Comparison of ENCODE assay signal across 10 mouse cellular contexts in the genomic region with DNA sequence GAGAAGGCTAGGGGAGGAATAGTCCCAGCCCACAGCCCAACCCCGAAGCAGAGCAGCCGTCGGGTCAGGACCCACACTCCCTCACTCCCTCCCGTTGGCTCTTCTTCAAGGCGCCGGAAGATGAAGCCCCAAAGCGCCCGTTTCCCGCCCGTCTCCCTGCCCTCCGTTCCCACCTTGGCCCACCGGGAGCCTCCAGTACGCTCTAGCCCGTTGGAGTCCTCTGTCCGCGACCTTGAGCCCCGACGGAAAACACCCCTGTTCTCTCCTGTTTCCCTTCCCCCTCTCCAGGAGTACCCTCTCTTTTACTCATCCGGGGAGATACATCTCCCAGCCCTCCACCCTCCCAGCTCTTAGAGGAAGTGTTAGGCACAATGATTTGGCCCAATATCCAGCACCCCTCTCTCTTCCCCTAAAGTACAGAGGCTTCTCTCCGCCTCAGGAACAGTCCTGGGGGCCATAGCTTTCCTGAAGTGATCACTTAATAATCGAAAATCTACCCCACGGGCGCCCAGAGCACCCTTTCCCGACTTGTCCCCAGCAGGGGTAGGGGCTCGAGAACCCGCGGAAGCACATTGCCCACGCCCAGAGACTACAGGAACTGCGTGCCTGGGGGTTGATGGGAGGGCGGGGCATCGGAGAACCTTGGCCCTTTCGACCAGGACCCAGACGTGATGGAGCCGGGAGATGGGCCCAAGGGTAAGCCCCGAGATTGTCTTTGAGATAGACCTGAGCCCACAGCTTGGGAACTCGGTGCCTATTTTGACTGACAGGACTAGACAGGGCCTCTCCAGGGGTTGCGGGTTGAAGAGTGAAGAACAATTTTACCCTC. TPM values are rescaled to one million over a fixed set of nuclear protein-coding genes. Genes with fewer than 3 reads are reported as not detected.
A peak's percentile ranks its signal among the peaks of the same experiment; 100 is the strongest.
DNase-seq lines count a peak whose midpoint lies in the region; ATAC-seq and TF ChIP-seq lines count a peak whose summit lies in the region.
"Had no signal": no experiment of that assay in that cellular context is flagged by ENCODE, and none has a peak within 500 bp of the region (broad histone marks: within the 10 kb centered on the region; RNA-seq: fewer than 3 reads in every experiment).

No protein-coding gene starts in this region.

- peaks cover 10% of the 10 kb centered on the region for H3K4me1 ChIP-seq in heart, embryonic 11.5 days (ENCODE audit: control insufficient read depth, insufficient read depth, low read length)
- H3K4me1 ChIP-seq in CH12.LX (ENCODE audit: control insufficient read depth in 1 of 2, insufficient read depth in 2 of 2), result peaks cover 10 to 34% of the 10 kb centered on the region in 2 experiments
- H3K4me1 ChIP-seq in forebrain, embryonic 11.5 days (replicated peaks; ENCODE audit: control insufficient read depth, insufficient read depth, low read length), result peaks cover 17% of the 10 kb centered on the region; the same call in 1 of the 2 replicates
- H3K4me1 ChIP-seq in liver, embryonic 13.5 days (replicated peaks), result peaks cover 40% of the 10 kb centered on the region

- H3K4me2 ChIP-seq in heart, embryonic 11.5 days, result peak overlapping the region; percentile 95
- H3K4me2 ChIP-seq in CH12.LX (ENCODE audit: insufficient read depth, low read depth, poor library complexity, severe bottlenecking), result peak overlapping the region; percentile 87
- peak overlapping the region; percentile 92 for H3K4me2 ChIP-seq in forebrain, embryonic 11.5 days (ENCODE audit: low read depth, low read length, severe bottlenecking)
- peak overlapping the region; percentile 83 for H3K4me2 ChIP-seq in liver, embryonic 13.5 days

- H3K4me3 ChIP-seq in heart, embryonic 11.5 days (ENCODE audit: low read depth, low read length), result peak overlapping the region; percentile 53
- H3K4me3 ChIP-seq in CH12.LX (replicated peaks in 1 of 3; ENCODE audit: low read depth in 2 of 3, low read length in 2 of 3, poor library complexity in 1 of 3), result peak overlapping the region; percentile 68 to 70 (median 69)
- peak overlapping the region; percentile 53 for H3K4me3 ChIP-seq in forebrain, embryonic 11.5 days (ENCODE audit: low read depth, low read length)
- H3K4me3 ChIP-seq in liver, embryonic 13.5 days (replicated peaks), result peak overlapping the region; percentile 56

- in situ Hi-C loops in CH12.LX (cut with MboI; ENCODE audit: low pct_ligation_motif_present, low pct_unique_long_range_greater_than_20kb, low sequenced_read_pairs), result loop anchor here (10.0 kb wide), 1 partner anchor 148 kb away; no protein-coding TSS in a partner anchor

- H3K27ac ChIP-seq in heart, embryonic 11.5 days (ENCODE audit: low read depth, low read length), result no peak overlapping the region
- H3K27ac ChIP-seq in CH12.LX (ENCODE audit: insufficient read depth, low read depth), result no peak overlapping the region
- no peak overlapping the region for H3K27ac ChIP-seq in forebrain, embryonic 11.5 days (ENCODE audit: low read depth, low read length)
- no peak overlapping the region for H3K27ac ChIP-seq in liver, embryonic 13.5 days

- H3K36me3 ChIP-seq in heart, embryonic 11.5 days (ENCODE audit: control insufficient read depth, insufficient read depth, low read length), result 0 out of 2 replicates have a peak, but pooled peaks cover 2% of the 10 kb centered on the region
- peaks cover 10 to 58% of the 10 kb centered on the region in 2 experiments for H3K36me3 ChIP-seq in CH12.LX (replicated peaks in 1 of 2; ENCODE audit: control insufficient read depth in 1 of 2, insufficient read depth in 1 of 2, low read length in 1 of 2)
- no peaks in the 10 kb centered on the region for H3K36me3 ChIP-seq in forebrain, embryonic 11.5 days (ENCODE audit: control insufficient read depth, insufficient read depth, low read length)
- H3K36me3 ChIP-seq in liver, embryonic 13.5 days, result peaks cover 10% of the 10 kb centered on the region

- peaks cover 43% of the 10 kb centered on the region for H3K27me3 ChIP-seq in heart, embryonic 11.5 days (ENCODE audit: control insufficient read depth, insufficient read depth, low read length)
- no peaks in the 10 kb centered on the region for H3K27me3 ChIP-seq in CH12.LX (replicated peaks)
- peaks cover 47% of the 10 kb centered on the region for H3K27me3 ChIP-seq in forebrain, embryonic 11.5 days (ENCODE audit: control insufficient read depth, insufficient read depth, low read length)
- peaks cover 70% of the 10 kb centered on the region for H3K27me3 ChIP-seq in liver, embryonic 13.5 days

- ATAC-seq in heart, embryonic 11.5 days (replicated peaks; ENCODE audit: insufficient number of reproducible peaks, low FRiP score, low TSS enrichment), result no peak
- ATAC-seq in forebrain, embryonic 11.5 days (replicated peaks; ENCODE audit: low FRiP score), result no peak
- ATAC-seq in liver, embryonic 13.5 days (ENCODE audit: low read depth), result no peak
- ATAC-seq in erythroid progenitor cell, adult 5-6 weeks (replicated peaks; ENCODE audit: low FRiP score, poor library complexity, severe bottlenecking), result no peak

- WGBS in heart, embryonic 11.5 days (ENCODE audit: insufficient replicate concordance), result 3% methylated on average over 37 of the region's 37 CpGs
- WGBS in forebrain, embryonic 11.5 days, result 4% methylated on average over 37 of the region's 37 CpGs
- WGBS in liver, embryonic 13.5 days (ENCODE audit: insufficient replicate concordance), result 2% methylated on average over 37 of the region's 37 CpGs

- H3K9me3 ChIP-seq in heart, embryonic 11.5 days (replicated peaks; ENCODE audit: control insufficient read depth, low read length), result no peaks in the 10 kb centered on the region
- H3K9me3 ChIP-seq in CH12.LX (replicated peaks; ENCODE audit: low read length), result no peaks in the 10 kb centered on the region
- H3K9me3 ChIP-seq in forebrain, embryonic 11.5 days (ENCODE audit: control insufficient read depth, low read length), result no peaks in the 10 kb centered on the region
- H3K9me3 ChIP-seq in liver, embryonic 13.5 days (replicated peaks), result no peaks in the 10 kb centered on the region

- no peak for TF ChIP-seq RAD21 in CH12.LX (IDR thresholded peaks at IDR 0.05; ENCODE audit: low read depth, low read length)

- peak; percentile 75 for TF ChIP-seq POLR2A in CH12.LX (IDR thresholded peaks at IDR 0.05; ENCODE audit: low read depth, low read length)

- no peak overlapping the region for H3K9ac ChIP-seq in heart, embryonic 11.5 days (ENCODE audit: low read depth, low read length)
- peak overlapping the region; percentile 45 for H3K9ac ChIP-seq in CH12.LX (ENCODE audit: insufficient read depth, low read depth)
- no peak overlapping the region; the same call in 1 of the 2 replicates for H3K9ac ChIP-seq in forebrain, embryonic 11.5 days (ENCODE audit: low read length)
- H3K9ac ChIP-seq in liver, embryonic 13.5 days, result no peak overlapping the region

- TF ChIP-seq CTCF in CH12.LX (conservative IDR thresholded peaks at IDR 0.05 in 1 of 2, IDR thresholded peaks at IDR 0.05 in 1 of 2; ENCODE audit: low read depth in 2 of 2, low read length in 2 of 2), result no peak

- no peak for DNase-seq in heart, postnatal 4 days
- peak; percentile 75 for DNase-seq in CH12.LX (ENCODE audit: extremely low read depth)
- peak; percentile 65 for DNase-seq in forebrain, embryonic 11.5 days (ENCODE audit: low spot score)
- DNase-seq in liver, embryonic 13.5 days, result no peak
- DNase-seq in frontal cortex, adult 2 months (ENCODE audit: extremely low spot score in 1 of 2, low spot score in 1 of 2), result no peak
- no peak for DNase-seq in left cerebral cortex, adult 11 months (ENCODE audit: low spot score)

- TF ChIP-seq EP300 in CH12.LX (IDR thresholded peaks at IDR 0.05; ENCODE audit: low read length), result no peak

- dilution Hi-C loops in CH12.LX (cut with MboI; ENCODE audit: extremely low pct_ligation_motif_present, extremely low pct_unique_long_range_greater_than_20kb, low sequenced_read_pairs), result no loop called here

- no peaks in the 10 kb centered on the region; the same call in 1 of the 2 replicates for H3K79me2 ChIP-seq in CH12.LX (replicated peaks; ENCODE audit: control insufficient read depth, extremely low read depth, insufficient read depth, poor library complexity, severe bottlenecking)

RNA-seq across cellular contexts. Expression of a gene that starts 4.2 kb away (rescaled TPM):
- polyA plus RNA-seq in heart, embryonic 11.5 days (2014; fragmentation: Nextera tagmentation; extraction: Ambion mirVana), result not detected in 2 replicates
- total RNA-seq in heart, postnatal 4 days (2021), result not detected
- total RNA-seq in CH12.LX (2012; rRNA removed) (13.9 and 15.1 TPM in 2 replicates), CH12.LX (2014; rRNA removed) (9.2 and 10.0 TPM in 2 replicates)
- 10.4 and 14.4 TPM in 2 replicates for polyA plus RNA-seq in CH12.LX (2012; ENCODE audit: insufficient read length, low read depth)
- 0.47 and 0.56 TPM in 2 replicates for polyA plus RNA-seq in forebrain, embryonic 11.5 days (2014; fragmentation: Nextera tagmentation; extraction: Ambion mirVana)
- 0.07 and 0.09 TPM in 2 replicates for polyA plus RNA-seq in liver, embryonic 13.5 days (2015; fragmentation: Nextera tagmentation; extraction: Ambion mirVana)
- polyA plus RNA-seq in frontal cortex, adult 2 months (2012; rRNA removed), result 36.1 and 39.2 TPM in 2 replicates
- 1.3 TPM in 1 of 2 replicates, not detected in the other for total RNA-seq in erythroid progenitor cell, adult 5-6 weeks (2015; ENCODE audit: low replicate concordance)
- not detected in 2 replicates for total RNA-seq in erythroid progenitor cell, adult 5-6 weeks (2017; ENCODE audit: low replicate concordance)
- polyA plus RNA-seq: Patski had no signal

RNA-seq across cellular contexts. Expression of a gene that starts 9.3 kb away (rescaled TPM):
- polyA plus RNA-seq in heart, embryonic 11.5 days (2014; fragmentation: Nextera tagmentation; extraction: Ambion mirVana), result 842 and 965 TPM in 2 replicates
- total RNA-seq in heart, postnatal 4 days (2021), result 100 to 1,000 TPM; 102 to 110 TPM
- total RNA-seq in CH12.LX (2012; rRNA removed) (0.25 and 0.38 TPM in 2 replicates), CH12.LX (2014; rRNA removed) (0.34 TPM in 1 of 2 replicates, not detected in the other)
- 2.4 and 3.1 TPM in 2 replicates for polyA plus RNA-seq in CH12.LX (2012; ENCODE audit: insufficient read length, low read depth)
- 1,095 and 1,130 TPM in 2 replicates for polyA plus RNA-seq in forebrain, embryonic 11.5 days (2014; fragmentation: Nextera tagmentation; extraction: Ambion mirVana)
- polyA plus RNA-seq in liver, embryonic 13.5 days (2015; fragmentation: Nextera tagmentation; extraction: Ambion mirVana), result 50.1 and 52.2 TPM in 2 replicates
- polyA plus RNA-seq in frontal cortex, adult 2 months (2012; rRNA removed), result 53.6 and 61.5 TPM in 2 replicates
- total RNA-seq in erythroid progenitor cell, adult 5-6 weeks (2015; ENCODE audit: low replicate concordance), result not detected in 2 replicates
- total RNA-seq in erythroid progenitor cell, adult 5-6 weeks (2017; ENCODE audit: low replicate concordance), result not detected in 2 replicates

RNA-seq across cellular contexts. Expression of a gene that starts 22.7 kb away (rescaled TPM):
- polyA plus RNA-seq in heart, embryonic 11.5 days (2014; fragmentation: Nextera tagmentation; extraction: Ambion mirVana), result 1.8 and 2.8 TPM in 2 replicates
- total RNA-seq in heart, postnatal 4 days (2021), result not detected
- total RNA-seq in CH12.LX (2012; rRNA removed) (0.25 TPM in 2 replicates), CH12.LX (2014; rRNA removed) (not detected in 2 replicates)
- polyA plus RNA-seq in CH12.LX (2012; ENCODE audit: insufficient read length, low read depth), result 3.8 TPM in 2 replicates
- 0.36 and 0.90 TPM in 2 replicates for polyA plus RNA-seq in forebrain, embryonic 11.5 days (2014; fragmentation: Nextera tagmentation; extraction: Ambion mirVana)
- 0.80 and 0.89 TPM in 2 replicates for polyA plus RNA-seq in liver, embryonic 13.5 days (2015; fragmentation: Nextera tagmentation; extraction: Ambion mirVana)
- polyA plus RNA-seq in frontal cortex, adult 2 months (2012; rRNA removed), result 0.04 and 0.12 TPM in 2 replicates
- total RNA-seq in erythroid progenitor cell, adult 5-6 weeks (2015; ENCODE audit: low replicate concordance), result not detected in 2 replicates
- 0.13 TPM in 1 of 2 replicates, not detected in the other for total RNA-seq in erythroid progenitor cell, adult 5-6 weeks (2017; ENCODE audit: low replicate concordance)
- polyA plus RNA-seq: large intestine, adult 2 months had no signal

RNA-seq across cellular contexts. Expression of a gene that starts 52.9 kb away (rescaled TPM):
- 42.1 and 49.6 TPM in 2 replicates for polyA plus RNA-seq in heart, embryonic 11.5 days (2014; fragmentation: Nextera tagmentation; extraction: Ambion mirVana)
- 10 to 100 TPM; 76.6 to 80.9 TPM for total RNA-seq in heart, postnatal 4 days (2021)
- total RNA-seq in CH12.LX (2012; rRNA removed), result 50.3 and 50.4 TPM in 2 replicates
- total RNA-seq in CH12.LX (2014; rRNA removed), result 32.3 and 38.6 TPM in 2 replicates
- 53.9 and 60.2 TPM in 2 replicates for polyA plus RNA-seq in CH12.LX (2012; ENCODE audit: insufficient read length, low read depth)
- 32.7 and 35.9 TPM in 2 replicates for polyA plus RNA-seq in forebrain, embryonic 11.5 days (2014; fragmentation: Nextera tagmentation; extraction: Ambion mirVana)
- 24.7 and 28.0 TPM in 2 replicates for polyA plus RNA-seq in liver, embryonic 13.5 days (2015; fragmentation: Nextera tagmentation; extraction: Ambion mirVana)
- polyA plus RNA-seq in frontal cortex, adult 2 months (2012; rRNA removed), result 590 and 632 TPM in 2 replicates
- total RNA-seq in erythroid progenitor cell, adult 5-6 weeks (2015; ENCODE audit: low replicate concordance), result 25.6 and 54.1 TPM in 2 replicates
- 8.7 and 11.9 TPM in 2 replicates for total RNA-seq in erythroid progenitor cell, adult 5-6 weeks (2017; ENCODE audit: low replicate concordance)

Comparison
In these comparisons a context has a peak if more than half of its experiments do, and no peak if none do; other contexts are left out.
1. DNase-seq: peak in CH12.LX (single experiment) and forebrain, embryonic 11.5 days (single experiment); none in heart, postnatal 4 days (single experiment), liver, embryonic 13.5 days (single experiment), frontal cortex, adult 2 months (0 of 2) and left cerebral cortex, adult 11 months (single experiment).
2. RNA of a gene that starts 9.3 kb away (polyA plus RNA-seq): 1,095 to 1,130 TPM in forebrain, embryonic 11.5 days and 842 to 965 TPM in heart, embryonic 11.5 days; 53.6 to 61.5 TPM in frontal cortex, adult 2 months, 50.1 to 52.2 TPM in liver, embryonic 13.5 days and 2.4 to 3.1 TPM in CH12.LX; every median in the first group is over 10 times any median in the second.
3. Peak in every context shown above with its lines, with median percentiles within 50 percentile points of each other: H3K4me2 ChIP-seq and H3K4me3 ChIP-seq.